Mouse (Mus musculus): ENCODE results near the gene Vmn1r132.
"Not testable (repeated sequence)": the region's sequence is repeated elsewhere in the genome, so short reads cannot be mapped to it uniquely, and the experiment has no call there.

The Vmn1r132 gene

DNA sequence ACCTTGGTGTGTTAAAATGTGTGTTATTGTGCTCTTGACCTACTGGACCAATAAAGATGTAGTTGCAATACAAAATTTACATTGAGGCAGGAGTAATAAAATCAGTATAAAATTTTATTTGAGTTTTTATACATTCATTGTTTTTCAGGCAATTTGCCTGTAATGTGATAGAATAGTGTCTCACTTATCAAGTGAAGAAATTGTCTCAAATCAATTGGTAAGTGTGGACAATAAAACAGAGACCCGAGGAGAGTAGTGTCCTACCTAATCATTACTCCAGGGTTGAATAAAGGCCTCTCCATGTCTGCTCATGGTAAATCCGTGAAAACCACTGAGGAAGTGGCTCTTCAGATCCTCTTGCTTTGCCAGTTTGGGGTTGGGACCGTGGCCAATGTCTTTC lies at the start of gene Vmn1r132:
Gene Vmn1r132 (plus strand): TSS at position 301 of the 400 bp plus-strand sequence.
- not testable (repeated sequence) for DNase-seq
